Mouse (Mus musculus) C2C12 (cell line): ENCODE results near the gene Zc3h12c. TPM values are rescaled to one million over a fixed set of nuclear protein-coding genes. Genes with fewer than 3 reads are reported as not detected.

ENCODE experiments used
- H3K27me3 ChIP-seq: one replicate; pipeline ENCODE4 v1.6.1; 2011; ENCODE audit not compliant: control insufficient read depth, insufficient read depth, insufficient read length
- H3K36me3 ChIP-seq: one replicate; pipeline ENCODE4 v1.6.1; 2011; ENCODE audit not compliant: control insufficient read depth, insufficient read depth
- H3K4me3 ChIP-seq: one replicate; pipeline ENCODE4 v1.5.1; 2011; ENCODE audit warnings: mild to moderate bottlenecking, control low read depth; ENCODE audit not compliant: poor library complexity, insufficient read depth, severe bottlenecking
- H3K79me2 ChIP-seq: one replicate; pipeline ENCODE4 v1.6.1; 2011; ENCODE audit not compliant: control insufficient read depth, insufficient read depth
- H3K79me3 ChIP-seq: one replicate; pipeline ENCODE4 v1.6.1; 2011; ENCODE audit warnings: low read depth, control low read depth
- H3ac ChIP-seq: one replicate; pipeline ENCODE3; 2011; ENCODE audit warnings: low read depth; ENCODE audit not compliant: control insufficient read depth, insufficient read length
- CEBPB ChIP-seq: IDR thresholded peaks from one replicate; pipeline ENCODE4 v1.6.1; 2011; ENCODE audit warnings: low read depth, mild to moderate bottlenecking, control low read depth, moderate library complexity
- CTCF ChIP-seq: IDR thresholded peaks from one replicate; pipeline ENCODE4 v1.5.1; 2011; ENCODE audit not compliant: control insufficient read depth, insufficient read depth, insufficient read length
- FOSL1 ChIP-seq: IDR thresholded peaks from one replicate; pipeline ENCODE4 v1.8.0; 2011; ENCODE audit warnings: mild to moderate bottlenecking, low read length; ENCODE audit not compliant: poor library complexity, insufficient read depth, severe bottlenecking
- MAX ChIP-seq: IDR thresholded peaks from one replicate; pipeline ENCODE4 v1.6.1; 2011; ENCODE audit warnings: mild to moderate bottlenecking, control low read depth
- MYOD1 ChIP-seq: IDR thresholded peaks from one replicate; pipeline ENCODE4 v1.6.1; 2011; ENCODE audit warnings: low read depth; ENCODE audit not compliant: control insufficient read depth, insufficient read length
- MYOG ChIP-seq: IDR thresholded peaks from one replicate; pipeline ENCODE4 v1.6.1; 2011; ENCODE audit not compliant: control insufficient read depth, insufficient read length; ENCODE audit errors: extremely low read depth
- USF1 ChIP-seq: IDR thresholded peaks from one replicate; pipeline ENCODE4 v1.6.1; 2011; ENCODE audit warnings: low read depth, mild to moderate bottlenecking, control low read depth, moderate library complexity
- polyA plus RNA-seq: library from polyadenylated mRNA; unstranded; fragments of >200 nt; fragmentation: generic; extraction: Trizol; gene quantifications from one replicate; pipeline ENCODE4 v1.2.1, GENCODE M21; 2012; ENCODE audit warnings: missing spikeins

Gene Zc3h12c
- polyA plus RNA-seq, 1 experiment: 1.2 TPM

- H3ac ChIP-seq: no peak overlapping the region
- H3K27me3 ChIP-seq: no peaks in the 10 kb centered on the region
- no peak overlapping the region for H3K4me3 ChIP-seq
- H3K36me3 ChIP-seq: no peaks in the 10 kb centered on the region
- no peaks in the 10 kb centered on the region for H3K79me2 ChIP-seq
- H3K79me3 ChIP-seq: no peaks in the 10 kb centered on the region
- TF ChIP-seq MAX (no peak), MYOG (no peak), MYOD1 (no peak), USF1 (no peak), CTCF (no peak), FOSL1 (no peak), CEBPB (no peak)
Observed at GRCm38 (mm10) chr9:52181419-52181818, 13.0 kb upstream of the Zc3h12c start.

DNA sequence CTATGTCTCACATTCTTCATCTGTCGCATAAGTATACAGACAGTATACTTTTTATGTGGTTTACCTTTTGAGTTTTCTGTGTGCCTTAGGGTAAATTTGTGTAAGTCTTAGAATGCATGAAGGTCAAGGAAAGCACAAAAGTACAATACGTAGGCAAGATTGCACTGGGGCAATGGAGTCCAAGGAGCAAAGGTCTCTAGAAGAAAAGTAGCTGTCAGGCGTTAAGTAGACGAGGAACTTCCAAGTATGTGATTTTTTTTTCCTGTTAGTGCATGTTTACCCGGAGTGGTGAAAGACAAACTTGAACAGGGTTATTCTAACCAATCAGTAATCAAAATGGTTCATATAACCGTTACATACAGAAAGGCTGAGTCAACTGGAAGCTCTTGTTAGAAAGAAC, 12.5 kb upstream of the Zc3h12c start:
- no peak overlapping the region for H3ac ChIP-seq
- H3K27me3 ChIP-seq: no peaks in the 10 kb centered on the region
- H3K36me3 ChIP-seq: no peaks in the 10 kb centered on the region
- H3K79me3 ChIP-seq: no peaks in the 10 kb centered on the region
- no peak overlapping the region for H3K4me3 ChIP-seq
- H3K79me2 ChIP-seq: no peaks in the 10 kb centered on the region
- no peak for TF ChIP-seq CTCF
- no peak for TF ChIP-seq MYOG
- no peak for TF ChIP-seq FOSL1
- TF ChIP-seq MYOD1: no peak
- no peak for TF ChIP-seq CEBPB
- no peak for TF ChIP-seq USF1
- no peak for TF ChIP-seq MAX

- H3K4me3 ChIP-seq: no peak overlapping the region
- H3K27me3 ChIP-seq: no peaks in the 10 kb centered on the region
- H3K79me3 ChIP-seq: no peaks in the 10 kb centered on the region
- TF ChIP-seq CTCF (no peak), FOSL1 (no peak), CEBPB (no peak), MAX (no peak), MYOG (no peak), MYOD1 (no peak), USF1 (no peak)
- H3ac ChIP-seq: no peak overlapping the region
- H3K79me2 ChIP-seq: no peaks in the 10 kb centered on the region
- no peaks in the 10 kb centered on the region for H3K36me3 ChIP-seq
Observed at GRCm38 (mm10) chr9:52175257-52175859, 7.0 kb upstream of the Zc3h12c start.

DNA sequence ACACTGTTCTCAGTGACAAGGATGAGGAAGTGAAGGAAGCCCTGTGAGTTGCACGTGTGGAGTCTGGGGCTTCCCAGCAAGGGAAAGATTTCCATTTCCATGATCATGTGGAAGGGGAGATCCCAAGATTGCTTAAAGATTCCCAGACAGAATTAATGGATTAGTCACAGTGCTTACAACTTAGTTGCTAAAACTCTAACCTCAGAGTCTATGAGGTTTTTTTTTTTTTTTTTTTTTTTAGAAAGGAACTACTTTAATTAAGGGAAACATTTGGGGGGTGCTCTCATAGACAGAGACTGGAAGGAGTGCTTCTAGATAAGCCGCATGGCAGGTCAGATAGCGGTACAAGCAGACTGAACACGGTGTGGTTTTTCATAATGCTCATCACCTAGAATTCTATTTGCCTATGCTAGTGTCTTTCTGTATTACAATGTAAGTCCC, 6.3 kb upstream of the Zc3h12c start:
- Histone ChIP-seq H3K27me3 (no peaks in the 10 kb centered on the region), H3K4me3 (no peak overlapping the region), H3ac (no peak overlapping the region), H3K79me2 (no peaks in the 10 kb centered on the region), H3K79me3 (no peaks in the 10 kb centered on the region), H3K36me3 (no peaks in the 10 kb centered on the region)
- TF ChIP-seq CEBPB (no peak), MAX (no peak), USF1 (no peak), MYOG (no peak), MYOD1 (no peak), CTCF (no peak), FOSL1 (no peak)

DNA sequence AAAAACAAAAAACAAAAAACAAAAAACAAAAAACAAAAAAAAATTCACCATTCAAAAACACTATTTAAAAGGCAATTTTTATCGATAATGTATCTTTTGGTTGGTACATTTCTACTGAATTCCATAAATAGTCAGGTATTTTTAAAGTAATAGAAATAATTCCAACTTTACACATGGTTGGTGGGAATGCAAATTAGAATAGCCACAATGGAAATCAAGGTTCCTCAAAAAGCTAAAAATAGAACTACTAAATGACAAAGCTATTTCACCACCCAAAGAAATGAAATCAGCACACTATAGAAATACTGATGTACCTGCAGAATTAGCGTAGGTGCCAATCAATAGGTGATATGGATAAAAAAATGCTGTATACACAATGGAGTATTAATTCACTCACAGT, 5.6 kb upstream of the Zc3h12c start:
- H3K79me3 ChIP-seq: no peaks in the 10 kb centered on the region
- TF ChIP-seq USF1 (no peak), FOSL1 (no peak), CTCF (no peak), MYOG (no peak), MAX (no peak), CEBPB (no peak), MYOD1 (no peak)
- no peaks in the 10 kb centered on the region for H3K36me3 ChIP-seq
- no peak overlapping the region for H3ac ChIP-seq
- H3K27me3 ChIP-seq: no peaks in the 10 kb centered on the region
- H3K79me2 ChIP-seq: no peaks in the 10 kb centered on the region
- no peak overlapping the region for H3K4me3 ChIP-seq

- TF ChIP-seq MYOD1: no peak
- no peak for TF ChIP-seq MYOG
- no peak for TF ChIP-seq MAX
- TF ChIP-seq USF1: no peak
- no peak for TF ChIP-seq CEBPB
- TF ChIP-seq FOSL1: no peak
- TF ChIP-seq CTCF: no peak
- Histone ChIP-seq H3K36me3 (no peaks in the 10 kb centered on the region), H3ac (no peak overlapping the region), H3K27me3 (no peaks in the 10 kb centered on the region), H3K4me3 (no peak overlapping the region), H3K79me3 (peaks cover 1% of the 10 kb centered on the region), H3K79me2 (peaks cover 8% of the 10 kb centered on the region)
Observed at GRCm38 (mm10) chr9:52172550-52172949, 4.2 kb upstream of the Zc3h12c start.
